Mouse (Mus musculus) hindbrain, postnatal 0 days (tissue): ENCODE results near the gene Skap1. TPM values are rescaled to one million over a fixed set of nuclear protein-coding genes. Genes with fewer than 3 reads are reported as not detected.
A peak's percentile ranks its signal among the peaks of the same experiment; 100 is the strongest.

Experiments used
- ATAC-seq: fragments of 200-750 bp; cut with Nextera tagmentation; 2 replicates; pipeline ENCODE4 v1.8.0; 2017; ENCODE audit warnings: mild to moderate bottlenecking, moderate TSS enrichment, moderate library complexity
- DNase-seq: peaks from one replicate; pipeline ENCODE4 v3.0.0-alpha.2; 2015; ENCODE audit warnings: low spot score
- H3K27ac ChIP-seq: fragments of 300-500 bp; sonication (generic); 2 replicates; pipeline ENCODE4 v1.5.1; 2014; ENCODE audit warnings: mild to moderate bottlenecking
- H3K27me3 ChIP-seq: fragments of 300-500 bp; sonication (generic); 2 replicates; pipeline ENCODE4 v1.6.1; 2014; ENCODE audit warnings: low read length, mixed read lengths; ENCODE audit not compliant: insufficient read depth
- H3K36me3 ChIP-seq: fragments of 300-500 bp; sonication (generic); 2 replicates; pipeline ENCODE4 v1.6.1; 2014; ENCODE audit warnings: low read length, mixed read lengths; ENCODE audit not compliant: insufficient read depth
- H3K4me1 ChIP-seq: fragments of 300-500 bp; sonication (generic); 2 replicates; pipeline ENCODE4 v1.6.1; 2014; ENCODE audit warnings: antibody characterized with exemption, low read length, mixed read lengths; ENCODE audit not compliant: insufficient read depth
- H3K4me2 ChIP-seq: fragments of 300-500 bp; sonication (generic); 2 replicates; pipeline ENCODE4 v1.6.1; 2014; ENCODE audit warnings: low read depth, mild to moderate bottlenecking, low read length, moderate library complexity, mixed read lengths
- H3K4me3 ChIP-seq: fragments of 300-500 bp; sonication (generic); 2 replicates; pipeline ENCODE4 v1.5.1; 2014; ENCODE audit warnings: low read length
- H3K9ac ChIP-seq: fragments of 300-500 bp; sonication (generic); replicated peaks from 2 replicates; pipeline ENCODE4 v1.6.1; 2014; ENCODE audit warnings: mild to moderate bottlenecking, low read length, moderate library complexity, mixed read lengths
- H3K9me3 ChIP-seq: fragments of 300-500 bp; sonication (generic); 2 replicates; pipeline ENCODE4 v1.6.1; 2016; ENCODE audit warnings: low read length, mixed read lengths
- CTCF ChIP-seq: IDR thresholded peaks from 2 replicates; pipeline ENCODE4 v1.5.1; 2016; ENCODE audit warnings: antibody characterized with exemption, control low read depth, low read depth
- WGBS: fragments of 180-500 bp; shearing (Covaris S2); extraction: QIAGEN DNeasy Blood & Tissue Kit; methylation state at CpG from one replicate; pipeline ENCODE4 v1.1.7; 2014; 5-methylcytosine and 5-hydroxymethylcytosine counted together
- polyA plus RNA-seq: library from polyadenylated mRNA; unstranded; fragments of >200 nt; fragmentation: Nextera tagmentation; extraction: Ambion mirVana; gene quantifications from 2 replicates; pipeline ENCODE4 v1.2.1, GENCODE M21; 2015
- total RNA-seq: library from RNA; depleted of rRNA; stranded (reverse); fragments of >200 nt; gene quantifications from 2 replicates; pipeline ENCODE4 v1.2.3, GENCODE M21; 2014

Gene Skap1
- total and polyA plus RNA-seq, 2 experiments from 2014 or later = 2.5 to 5.7 TPM

DNA sequence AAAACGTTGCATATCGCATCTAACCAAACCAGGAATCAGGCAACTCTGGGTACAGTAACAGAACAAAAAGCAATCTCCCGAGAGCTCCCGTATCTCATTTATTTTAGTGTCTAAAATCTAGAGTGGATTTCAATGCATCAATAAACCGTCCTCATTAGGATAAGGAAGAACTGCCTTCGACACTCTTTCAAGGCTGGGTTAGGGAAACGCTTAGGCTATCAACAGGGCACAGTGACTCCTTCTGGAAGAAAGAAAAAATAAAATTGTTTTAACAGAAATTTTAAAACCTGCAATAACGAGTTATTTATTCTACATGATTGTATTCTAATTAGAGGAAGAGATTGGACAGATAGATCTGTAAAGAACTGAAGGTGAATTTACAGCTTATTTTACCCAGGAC is 82.0 kb downstream of the Skap1 start:
- H3K9ac ChIP-seq = no peak overlapping the region
- no peaks in the 10 kb centered on the region for H3K4me1 ChIP-seq
- WGBS = 57% methylated on average over 8 of the region's 8 CpGs
- DNase-seq (peak; percentile 53), ATAC-seq (no peak)
- no peak overlapping the region for H3K4me2 ChIP-seq
- no peaks in the 10 kb centered on the region for H3K27me3 ChIP-seq
- H3K9me3 ChIP-seq = no peaks in the 10 kb centered on the region
- no peak overlapping the region for H3K4me3 ChIP-seq
- H3K27ac ChIP-seq = no peak overlapping the region
- no peaks in the 10 kb centered on the region for H3K36me3 ChIP-seq
- peak; percentile 29 for TF ChIP-seq CTCF

DNA sequence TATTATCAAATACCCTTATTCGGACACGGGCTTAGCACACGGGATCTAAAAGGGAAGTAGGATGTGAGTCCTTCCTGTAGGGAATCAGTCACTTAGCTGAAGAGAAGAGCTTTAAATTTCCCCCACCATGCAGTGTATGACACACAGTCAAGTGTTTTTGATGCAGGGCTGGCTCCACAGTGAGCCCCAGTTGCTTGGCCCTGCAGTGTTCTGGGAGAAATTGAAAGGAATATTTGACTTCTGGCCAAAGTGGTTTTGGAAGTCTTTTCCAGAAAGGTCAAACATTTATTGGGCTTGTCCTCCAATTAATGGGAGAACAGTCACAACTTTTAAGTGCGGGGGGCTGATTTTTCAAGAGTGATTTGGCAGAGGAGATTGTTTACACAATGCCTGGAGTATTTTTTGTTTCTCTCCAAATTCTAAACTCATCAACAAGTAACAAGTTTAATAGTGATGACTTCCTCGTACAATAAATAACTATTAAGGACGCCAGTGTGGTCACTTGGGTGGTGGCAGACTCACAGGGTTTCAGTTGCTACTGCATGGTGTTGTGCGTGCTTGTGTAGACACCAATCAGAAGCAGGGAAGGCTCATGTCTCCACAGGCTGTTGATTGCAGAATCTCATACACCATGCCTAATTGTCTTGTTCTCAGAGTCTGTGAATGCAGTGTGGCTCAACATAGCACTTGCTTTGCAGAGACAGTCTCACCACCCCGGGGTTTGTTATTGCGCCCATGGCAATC is 86.7 kb downstream of the Skap1 start:
- no peak for TF ChIP-seq CTCF
- ATAC-seq = no peak
- Histone ChIP-seq H3K27me3 (0 out of 2 replicates have a peak, but pooled peaks cover 3% of the 10 kb centered on the region), H3K4me3 (no peak overlapping the region), H3K27ac (no peak overlapping the region), H3K4me2 (no peak overlapping the region), H3K4me1 (no peaks in the 10 kb centered on the region), H3K9ac (no peak overlapping the region), H3K9me3 (no peaks in the 10 kb centered on the region), H3K36me3 (no peaks in the 10 kb centered on the region)
- WGBS = 74% methylated on average over 9 of the region's 9 CpGs
- no peak for DNase-seq

DNA sequence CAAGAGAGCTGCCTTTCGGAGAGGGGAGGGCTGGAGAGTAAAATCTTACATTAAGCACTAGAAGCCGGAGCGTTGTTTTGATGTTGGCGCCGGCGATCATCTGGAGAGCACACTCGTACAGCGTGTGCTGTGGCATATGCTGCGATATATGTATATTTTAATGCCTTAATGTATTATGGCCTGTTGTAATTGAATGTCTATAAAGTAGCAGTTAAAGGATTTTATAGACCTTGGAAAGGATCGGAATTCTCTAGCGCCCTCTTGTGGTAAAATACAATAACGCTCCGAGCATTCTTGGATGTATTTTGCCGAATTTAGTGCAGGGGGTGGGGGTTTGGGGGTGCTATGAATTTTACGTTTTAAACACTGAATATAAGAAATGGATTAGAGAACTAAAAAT is 88.7 kb downstream of the Skap1 start:
- H3K4me2 ChIP-seq = peak overlapping the region; percentile 49
- no peaks in the 10 kb centered on the region for H3K4me1 ChIP-seq
- H3K9me3 ChIP-seq = no peaks in the 10 kb centered on the region
- WGBS = 14% methylated on average over 15 of the region's 15 CpGs
- no peak overlapping the region for H3K27ac ChIP-seq
- 0 out of 2 replicates have a peak, but pooled peaks cover 3% of the 10 kb centered on the region for H3K27me3 ChIP-seq
- no peaks in the 10 kb centered on the region for H3K36me3 ChIP-seq
- DNase-seq (peak; percentile 85), ATAC-seq (no peak)
- H3K4me3 ChIP-seq = peak overlapping the region; percentile 22
- TF ChIP-seq CTCF = peak; percentile 78
- H3K9ac ChIP-seq = 0 out of 2 replicates have a peak overlapping the region, but pooled peaks have one; percentile 9

DNA sequence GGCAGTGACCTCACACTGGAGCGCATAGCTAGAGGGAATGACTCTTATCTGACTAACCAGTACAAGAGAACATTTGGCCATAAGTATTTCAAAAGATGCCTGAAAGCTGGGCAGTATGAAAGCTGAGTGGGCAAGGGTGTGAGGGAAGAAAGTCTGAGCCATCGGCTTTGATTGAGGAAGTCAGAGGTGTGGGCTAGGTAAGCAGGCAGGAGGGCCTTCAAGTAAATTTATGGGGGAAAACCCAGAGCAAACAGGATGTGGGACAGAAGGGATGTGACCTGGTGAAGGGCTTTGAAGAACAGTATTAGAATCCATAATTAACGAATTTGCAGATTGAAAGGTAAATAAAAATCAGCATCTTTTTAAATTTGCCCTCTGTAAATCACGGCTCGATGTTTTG is 95.8 kb downstream of the Skap1 start:
- no peak for DNase-seq
- no peaks in the 10 kb centered on the region for H3K4me1 ChIP-seq
- no peak for ATAC-seq
- no peaks in the 10 kb centered on the region for H3K9me3 ChIP-seq
- H3K36me3 ChIP-seq = no peaks in the 10 kb centered on the region
- no peak for TF ChIP-seq CTCF
- no peak overlapping the region for H3K27ac ChIP-seq
- H3K27me3 ChIP-seq = 0 out of 2 replicates have a peak, but pooled peaks cover 1% of the 10 kb centered on the region
- no peak overlapping the region for H3K4me3 ChIP-seq
- 86% methylated on average over 5 of the region's 5 CpGs for WGBS
- H3K9ac ChIP-seq = no peak overlapping the region
- H3K4me2 ChIP-seq = no peak overlapping the region

DNA sequence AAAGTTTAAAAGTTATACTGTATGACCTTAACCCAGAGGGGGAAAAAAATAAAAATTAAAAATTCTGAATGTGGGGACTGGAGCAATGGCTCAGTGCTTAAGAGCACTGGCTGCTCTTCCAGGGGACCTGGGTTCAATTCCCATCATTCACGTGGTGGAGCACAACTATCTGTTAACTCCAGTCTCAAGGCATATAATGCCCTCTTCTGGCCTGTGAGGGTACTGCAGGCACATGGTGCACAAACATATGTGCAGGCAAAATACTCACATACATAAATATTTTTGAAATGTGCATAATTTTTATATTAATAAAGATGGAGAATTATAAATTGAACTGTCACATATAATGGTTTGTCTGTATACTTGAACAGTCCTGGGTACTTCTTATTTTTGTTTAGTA is 99.7 kb downstream of the Skap1 start:
- ATAC-seq (no peak), DNase-seq (no peak)
- TF ChIP-seq CTCF = peak; percentile 42
- WGBS = 70% methylated on average over 1 of the region's 1 CpGs
- Histone ChIP-seq H3K9me3 (no peaks in the 10 kb centered on the region), H3K27ac (no peak overlapping the region), H3K9ac (no peak overlapping the region), H3K4me2 (no peak overlapping the region), H3K4me3 (no peak overlapping the region), H3K27me3 (no peaks in the 10 kb centered on the region), H3K36me3 (no peaks in the 10 kb centered on the region), H3K4me1 (no peaks in the 10 kb centered on the region)

DNA sequence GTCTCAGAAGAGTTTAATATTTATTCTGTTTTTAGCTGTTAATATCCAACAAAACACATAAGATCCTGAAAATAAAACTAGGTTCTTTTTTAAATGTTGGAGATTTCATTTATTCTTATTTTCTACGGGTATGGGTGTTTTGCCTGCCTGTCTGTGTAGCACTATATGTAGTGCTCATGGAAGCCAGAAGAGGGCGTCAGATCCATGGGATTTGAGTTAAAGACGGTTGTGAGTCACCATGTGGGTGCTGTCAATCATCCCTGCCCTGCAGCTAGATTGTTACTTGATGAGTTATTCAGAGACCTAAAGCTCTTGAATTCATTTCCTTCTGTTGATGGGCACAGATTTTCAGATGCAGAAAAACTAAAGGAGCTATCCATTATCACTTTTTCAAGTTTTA is 108.1 kb downstream of the Skap1 start:
- DNase-seq = no peak
- no peak for ATAC-seq
- Histone ChIP-seq H3K9ac (no peak overlapping the region), H3K4me2 (no peak overlapping the region), H3K4me3 (no peak overlapping the region), H3K9me3 (no peaks in the 10 kb centered on the region), H3K36me3 (no peaks in the 10 kb centered on the region), H3K27me3 (no peaks in the 10 kb centered on the region), H3K4me1 (no peaks in the 10 kb centered on the region), H3K27ac (no peak overlapping the region)
- peak; percentile 7; the same call in 1 of the 2 replicates for TF ChIP-seq CTCF
- 33% methylated on average over 3 of the region's 3 CpGs for WGBS
